Mouse (Mus musculus) 3134 (cell line): ENCODE measurements at regions not wholly inside any gene's neighbourhood (a gene's known extent, or its start where the extent isn't known, plus 50 kb on each side); places are given as distances from the start of the nearest gene placed in this dataset.

Experiments used
- DNase-seq: peaks from one replicate; pipeline ENCODE4 v3.0.0-alpha.2; 2011; ENCODE audit warnings: low spot score; ENCODE audit not compliant: insufficient read length; ENCODE audit errors: extremely low read depth

DNA sequence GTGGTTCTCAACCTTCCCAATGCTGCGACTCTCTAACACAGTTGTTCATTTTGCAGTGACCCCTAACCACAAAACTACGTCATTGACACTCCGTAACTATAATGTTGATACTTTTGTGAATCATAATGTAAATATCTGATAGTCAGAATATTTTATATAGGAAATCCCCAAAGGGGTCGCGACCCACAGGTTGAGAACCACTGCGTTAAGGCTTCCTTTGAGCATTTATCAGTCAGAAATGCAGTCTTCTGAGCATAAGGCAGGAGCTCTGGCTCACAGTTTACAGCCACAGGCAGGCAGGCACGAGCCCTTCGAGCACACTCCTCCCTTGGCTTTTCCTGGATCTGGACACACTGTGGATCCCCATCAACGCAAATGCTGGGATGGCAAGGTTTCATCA is 57.0 kb downstream of the Nxnl2 start:
- DNase-seq, result no peak

DNA sequence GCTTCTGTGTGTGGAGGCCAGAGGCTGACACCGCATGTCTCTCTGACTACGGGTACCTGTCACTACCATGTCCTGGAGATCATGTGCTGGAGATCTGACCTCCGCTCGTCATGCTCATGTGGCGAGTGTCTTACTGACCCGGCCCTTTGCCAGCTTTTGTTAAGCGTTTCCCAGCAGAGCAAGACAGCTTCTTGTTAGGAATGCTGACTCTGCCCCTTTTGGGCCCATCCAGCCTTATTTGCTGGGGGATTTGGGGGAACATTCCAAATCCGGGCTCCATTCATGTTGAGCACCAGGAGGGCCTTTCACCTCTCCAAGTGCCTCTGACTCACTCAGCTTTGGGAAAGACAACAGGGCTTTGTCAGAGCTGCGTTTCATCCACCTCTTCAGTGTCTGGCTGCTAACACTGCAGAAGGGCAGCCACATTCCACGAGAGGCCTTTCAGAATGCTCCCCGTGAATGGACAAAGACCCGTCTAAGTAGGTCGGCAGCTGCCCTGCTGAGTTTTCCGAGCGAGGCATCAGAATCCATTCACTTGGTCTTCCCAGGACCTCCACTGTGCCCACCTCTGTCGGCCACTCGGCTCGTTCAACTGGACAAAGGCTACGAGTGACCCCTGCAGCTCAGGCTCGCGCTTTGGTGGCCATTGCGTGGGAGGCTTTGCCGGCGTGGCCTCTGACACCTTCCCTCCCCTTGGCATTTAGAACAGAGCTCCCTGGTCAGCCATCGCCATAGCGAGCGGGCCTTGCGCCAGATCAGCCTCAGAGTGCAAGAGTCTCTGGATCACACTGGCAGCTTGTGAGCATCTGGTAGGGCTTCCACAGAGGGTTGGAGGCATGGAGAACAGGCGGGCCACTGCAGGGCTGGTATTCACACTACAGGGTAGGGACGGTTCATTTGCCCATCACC is 58.3 kb downstream of the Nxnl2 start:
- DNase-seq, result no peak

DNA sequence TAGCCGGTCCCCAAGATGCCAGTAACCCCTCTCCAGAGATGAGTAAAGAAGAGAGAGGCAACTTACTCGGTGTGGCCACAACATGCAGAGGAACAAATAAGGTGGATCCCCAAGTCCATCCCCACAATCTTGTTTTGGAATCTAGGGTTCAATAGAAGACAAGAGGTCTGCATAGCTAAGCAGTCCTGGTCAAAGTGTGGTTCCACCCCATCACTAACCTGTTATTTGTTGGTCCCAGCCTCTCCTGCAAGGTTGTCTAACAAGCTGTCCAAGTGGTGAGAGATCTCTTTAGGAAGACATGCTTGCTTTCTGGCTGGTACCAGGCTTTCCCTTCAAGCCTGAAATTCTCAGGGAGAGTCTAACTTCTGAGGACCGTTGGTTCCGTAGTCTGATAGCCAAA is 59.0 kb downstream of the Nxnl2 start:
- no peak for DNase-seq

DNA sequence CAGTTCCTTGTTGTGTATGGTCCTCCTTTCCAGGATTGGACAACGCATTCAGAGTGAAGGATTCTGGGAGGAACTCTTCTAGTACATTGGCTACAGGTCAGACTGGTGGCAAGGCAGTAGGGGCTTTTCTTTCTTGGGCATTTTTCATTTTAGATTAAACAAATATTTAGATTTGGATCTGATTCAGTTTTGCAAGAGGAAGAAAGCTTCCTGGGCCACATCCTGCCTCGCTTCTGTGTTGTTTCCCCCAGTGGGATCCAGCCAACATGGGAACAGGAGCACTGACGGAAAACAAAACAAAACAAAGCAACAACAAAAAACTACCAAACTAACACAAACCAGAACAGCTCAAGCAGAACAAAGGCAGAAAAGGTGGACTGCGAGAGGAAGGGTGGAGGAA is 60.8 kb downstream of the Nxnl2 start:
- no peak for DNase-seq

DNA sequence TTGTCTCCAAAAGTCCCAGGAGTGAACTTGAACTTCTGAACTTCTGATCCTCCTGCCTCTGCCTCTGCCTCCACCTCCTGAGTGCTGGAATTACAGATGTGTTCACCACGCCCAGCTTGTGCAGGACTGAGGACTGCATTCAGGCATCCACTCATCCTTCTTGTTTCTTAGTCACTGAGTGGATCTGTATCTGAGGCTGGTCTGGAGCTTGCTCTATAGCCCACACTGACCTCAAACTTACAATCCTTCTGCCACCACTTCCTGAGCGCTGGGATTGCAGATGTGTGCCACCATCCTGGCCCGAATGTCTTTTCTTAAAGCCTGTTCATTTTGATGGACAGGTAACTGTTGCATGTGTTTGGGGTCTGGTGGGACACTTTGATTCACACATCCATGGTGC is 76.6 kb downstream of the Nxnl2 start:
- DNase-seq, result no peak

DNA sequence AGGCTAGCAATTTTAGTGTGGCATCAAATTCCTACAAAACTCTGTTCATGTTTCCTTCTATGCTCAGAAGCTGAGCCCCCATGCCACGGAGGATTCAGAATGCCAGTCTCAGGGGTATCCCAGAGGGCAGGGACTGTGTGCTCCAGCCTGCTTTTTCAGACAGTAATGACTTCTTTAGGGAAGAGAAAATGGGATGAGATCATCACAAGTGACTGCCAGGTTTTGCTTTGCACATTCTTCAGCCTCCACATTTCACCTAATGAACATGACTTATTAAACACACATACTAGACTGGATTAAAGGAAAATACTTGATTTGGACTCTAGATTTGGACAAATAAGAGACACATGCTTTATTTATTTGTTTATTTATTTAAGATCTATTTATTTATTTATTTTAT is 82.5 kb downstream of the Nxnl2 start:
- DNase-seq, result no peak

DNA sequence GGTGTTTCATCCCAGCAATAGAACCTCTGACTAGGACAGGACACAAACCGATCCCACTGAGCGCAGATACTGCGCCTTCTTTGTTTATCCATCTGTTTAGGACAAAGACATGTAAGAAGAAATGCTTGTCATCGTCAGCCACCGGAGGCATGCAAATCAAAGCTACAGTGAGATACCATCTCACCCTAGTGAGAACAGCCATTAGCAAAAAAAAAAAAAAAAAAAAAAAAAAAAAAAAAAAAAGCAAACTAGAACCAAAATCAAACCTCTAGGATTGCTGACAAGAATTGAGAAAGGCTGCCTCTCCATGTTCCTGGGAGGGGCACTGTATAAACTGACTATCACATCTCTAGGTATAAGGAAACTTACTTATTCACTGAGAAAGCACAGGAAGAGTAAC is 84.9 kb downstream of the Nxnl2 start:
- DNase-seq, result no peak

DNA sequence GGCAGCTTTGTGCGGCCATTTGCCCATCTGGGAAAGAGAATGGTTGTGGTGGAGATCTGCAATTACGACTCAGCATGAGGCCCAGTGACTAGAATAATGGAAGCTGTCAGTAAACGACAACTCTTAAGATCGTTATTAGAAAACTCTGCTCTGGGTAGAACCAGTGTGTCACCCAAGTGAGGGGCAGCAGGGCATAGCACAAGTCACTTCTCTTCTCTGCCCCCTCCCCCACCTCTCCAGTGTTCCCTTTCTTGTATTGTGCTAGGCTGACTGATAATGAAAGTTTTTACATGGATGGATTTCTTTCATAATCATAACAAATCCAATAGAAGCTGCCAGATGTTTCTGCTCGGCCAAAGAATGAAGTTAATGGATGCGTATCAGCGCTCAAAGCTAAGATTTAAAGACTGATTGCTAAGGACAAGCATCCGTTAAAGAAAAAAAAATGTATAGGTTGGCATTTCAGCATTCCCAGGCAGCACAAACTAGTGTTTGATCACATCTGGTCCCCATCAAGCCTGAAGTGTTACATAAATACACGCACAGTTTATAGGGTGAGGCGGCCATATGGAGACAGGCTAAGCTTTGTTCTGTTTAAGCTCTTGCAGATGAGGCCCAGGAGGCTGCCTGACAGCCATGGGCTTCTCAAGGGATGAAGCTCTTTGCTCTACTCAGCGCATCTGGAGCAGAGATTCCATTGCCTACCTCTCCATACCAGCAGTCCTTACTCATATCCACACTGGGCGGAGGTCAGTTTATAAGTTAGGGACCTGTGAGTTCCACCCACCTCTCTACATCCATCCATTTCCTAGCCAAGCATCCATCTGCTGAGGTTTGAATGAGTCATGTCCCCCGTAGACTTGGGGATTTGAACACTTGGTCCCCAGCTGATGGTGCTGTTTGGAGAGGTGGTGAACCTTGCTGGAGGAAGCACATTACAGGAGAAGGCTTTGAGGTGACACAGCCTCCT is 88.2 kb downstream of the Nxnl2 start:
- DNase-seq, result no peak

DNA sequence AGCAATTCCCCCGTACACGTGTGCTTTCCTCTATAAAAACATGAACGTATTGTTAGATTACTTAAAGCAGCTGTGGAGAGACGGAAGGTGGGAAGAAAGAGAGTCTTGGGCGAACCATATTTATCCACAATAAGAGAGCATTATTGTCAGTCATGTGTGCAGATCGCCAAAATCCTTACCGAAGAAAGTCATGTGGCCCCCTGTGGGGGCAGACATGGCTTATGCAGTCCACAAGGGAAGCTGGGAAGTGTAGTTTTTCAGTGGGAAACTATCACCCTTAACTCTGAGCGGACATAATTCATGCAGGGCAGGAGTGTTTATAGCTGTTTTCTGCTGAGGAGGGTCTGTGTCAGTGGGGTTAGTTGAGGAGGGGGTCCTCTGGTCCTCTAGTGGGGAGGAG is 90.8 kb downstream of the Nxnl2 start:
- no peak for DNase-seq

DNA sequence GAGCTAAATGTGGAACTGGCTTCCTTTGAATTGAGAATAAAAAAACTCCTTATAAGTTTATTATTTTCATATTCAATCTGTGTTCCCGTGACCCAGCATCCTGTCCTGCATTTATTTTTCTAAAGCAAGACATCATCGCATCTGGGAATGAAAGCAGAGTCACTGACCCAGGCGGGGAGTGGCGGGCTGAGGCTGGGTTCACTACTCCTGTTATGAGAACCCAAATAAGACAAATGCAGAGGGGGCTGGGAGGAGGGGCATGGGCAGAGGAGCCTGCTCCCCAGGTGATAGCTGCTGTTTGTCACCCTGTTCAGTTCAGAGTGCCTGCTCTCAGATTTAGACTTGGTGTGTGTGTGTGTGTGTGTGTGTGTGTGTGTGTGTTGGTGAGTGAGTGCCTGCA is 102.0 kb downstream of the Nxnl2 start:
- no peak for DNase-seq

DNA sequence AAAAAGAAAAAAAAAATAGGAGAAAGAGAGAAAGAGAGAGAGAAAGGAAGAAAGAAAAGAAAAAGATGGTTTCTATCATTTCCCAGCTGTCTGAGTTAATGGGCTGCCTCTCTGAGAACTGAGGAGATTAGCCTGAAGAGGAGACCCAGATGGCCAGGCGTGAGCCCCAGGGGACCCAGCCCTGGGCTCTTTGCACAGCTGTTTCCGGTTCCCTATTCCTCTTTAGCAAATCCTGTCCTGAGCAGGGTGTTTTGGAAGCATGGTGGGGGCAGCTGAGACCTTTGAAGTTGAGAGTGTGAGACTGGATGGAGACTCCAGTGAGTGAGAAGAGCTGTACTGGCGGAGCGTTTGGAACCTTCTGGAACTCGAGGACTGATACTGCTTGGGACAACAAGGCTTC is 103.8 kb downstream of the Nxnl2 start:
- no peak for DNase-seq

DNA sequence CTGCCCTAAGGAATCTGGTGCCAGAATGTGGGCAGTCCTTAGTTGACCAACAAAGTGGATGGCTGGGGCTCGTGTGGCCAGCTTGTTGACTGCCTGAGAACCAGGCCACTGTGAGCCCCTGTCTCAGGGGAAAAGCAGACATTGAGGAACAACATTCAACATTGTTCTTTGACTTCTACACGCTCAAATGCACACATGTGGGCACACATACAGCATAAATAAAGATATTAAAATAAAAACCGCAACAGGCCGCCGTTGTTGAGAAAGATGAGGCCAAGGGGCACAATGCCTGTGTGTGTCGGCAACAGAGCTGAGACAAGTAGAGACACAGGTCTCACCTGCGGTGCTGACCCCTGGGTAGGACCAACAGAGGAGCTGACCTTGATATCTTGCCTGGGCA is 105.8 kb downstream of the Nxnl2 start:
- DNase-seq, result no peak

DNA sequence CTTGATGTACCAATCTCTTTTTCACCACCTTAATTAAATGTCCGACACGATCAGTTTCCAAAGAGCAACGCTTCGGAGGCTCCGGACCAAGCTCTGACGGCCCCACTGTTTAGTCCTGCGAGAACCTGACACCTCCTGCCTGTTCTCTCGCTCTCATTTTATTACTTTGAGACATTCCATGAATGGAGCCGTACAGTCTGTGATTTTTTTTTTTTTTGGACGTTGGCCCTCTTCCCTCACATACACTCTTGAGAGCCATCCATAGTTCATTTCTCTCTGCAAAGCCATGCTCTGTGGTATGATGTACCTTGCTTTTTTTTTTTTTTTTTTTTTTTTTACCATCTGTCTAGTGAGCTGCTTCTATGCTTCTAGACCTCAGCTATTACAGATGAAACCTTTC is 106.7 kb downstream of the Nxnl2 start:
- DNase-seq, result no peak

DNA sequence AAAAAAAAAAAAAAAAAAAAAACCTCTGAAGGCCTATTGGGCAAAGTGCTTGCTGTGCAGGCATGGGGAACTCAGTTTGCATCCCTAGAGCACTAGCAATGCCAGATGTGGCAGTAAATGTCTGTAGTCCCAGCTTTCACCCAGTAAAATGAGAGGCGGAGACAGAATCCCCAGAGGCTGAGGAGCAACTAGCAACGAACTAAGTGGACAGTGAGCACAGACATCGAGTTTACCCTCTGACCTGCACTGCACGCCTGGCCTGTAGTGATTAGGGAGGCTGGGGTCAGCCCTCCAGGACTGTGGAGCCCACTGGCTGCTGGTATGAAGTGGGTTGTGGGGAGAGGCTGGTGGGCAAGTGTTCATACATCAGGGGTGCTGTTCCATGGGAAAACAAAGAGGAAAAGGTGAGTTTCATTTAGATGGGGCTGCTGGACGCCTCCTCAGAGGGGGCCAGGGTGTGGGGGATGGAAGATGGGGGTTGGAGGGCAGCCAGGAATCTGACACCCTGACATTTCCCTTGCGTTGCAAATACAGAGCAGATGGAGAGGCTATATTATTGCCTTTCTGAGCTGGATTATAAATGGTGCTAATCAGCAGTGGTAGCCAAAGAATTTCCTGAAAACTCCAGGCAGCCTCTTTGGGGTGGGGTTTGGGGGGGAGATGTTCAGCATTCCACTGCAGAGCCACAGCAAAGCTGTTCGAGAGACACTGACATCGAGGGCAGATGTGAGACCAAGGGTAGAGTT is 109.0 kb downstream of the Nxnl2 start:
- DNase-seq, result no peak

DNA sequence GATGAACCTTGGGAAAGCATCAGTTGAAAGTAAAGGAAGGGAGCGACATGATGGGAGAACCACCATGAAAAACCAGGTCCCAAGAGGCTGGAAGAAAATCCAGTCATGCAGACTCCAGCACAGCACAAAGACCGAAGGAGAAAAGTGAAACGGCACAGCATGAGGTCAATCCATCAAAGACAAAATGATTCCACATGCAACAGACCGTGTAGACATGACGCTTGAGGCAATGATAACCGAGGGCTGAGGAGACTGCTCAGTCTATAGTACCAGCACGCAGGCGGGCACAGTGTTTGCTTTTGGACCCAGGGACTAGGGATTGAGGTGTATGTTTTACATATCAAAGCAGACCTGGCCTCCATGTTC is 109.5 kb downstream of the Nxnl2 start:
- DNase-seq, result no peak

DNA sequence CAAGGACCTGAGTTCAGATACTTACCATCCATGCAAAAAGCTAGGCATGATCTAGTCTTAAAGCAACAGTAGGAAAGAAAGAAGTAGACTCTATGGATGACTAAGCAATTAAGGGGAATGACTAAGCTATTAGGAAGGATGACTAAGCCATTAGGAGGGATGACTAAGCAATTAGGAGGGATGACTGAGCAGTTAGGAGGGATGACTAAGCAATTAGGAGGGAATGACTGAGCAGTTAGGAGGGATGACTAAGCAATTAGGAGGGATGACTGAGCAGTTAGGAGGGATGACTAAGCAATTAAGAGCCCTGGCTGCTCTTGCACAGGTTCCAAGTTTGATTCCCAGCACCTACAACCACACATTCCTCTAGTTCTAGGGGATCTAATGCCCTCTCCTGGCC is 113.9 kb downstream of the Nxnl2 start:
- DNase-seq, result no peak

DNA sequence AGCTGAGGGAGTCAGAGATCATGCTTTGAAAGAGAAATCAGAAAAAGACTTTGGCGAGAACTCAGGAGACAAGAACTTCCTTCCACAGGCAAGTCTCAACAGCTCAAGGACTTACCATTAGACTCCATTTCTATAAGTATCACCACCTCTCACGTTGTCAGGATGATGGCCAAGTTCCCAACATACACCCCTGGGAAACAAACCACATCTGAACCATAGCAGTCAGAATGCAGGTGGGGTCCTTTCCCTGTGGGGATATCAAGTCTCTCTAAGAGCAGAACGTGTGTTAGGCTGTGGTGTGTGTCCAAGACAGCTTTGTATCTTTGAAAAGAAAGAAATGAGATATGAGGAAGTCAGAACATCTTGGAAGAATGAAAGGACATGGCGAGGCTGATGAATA is 118.6 kb downstream of the Nxnl2 start:
- no peak for DNase-seq

DNA sequence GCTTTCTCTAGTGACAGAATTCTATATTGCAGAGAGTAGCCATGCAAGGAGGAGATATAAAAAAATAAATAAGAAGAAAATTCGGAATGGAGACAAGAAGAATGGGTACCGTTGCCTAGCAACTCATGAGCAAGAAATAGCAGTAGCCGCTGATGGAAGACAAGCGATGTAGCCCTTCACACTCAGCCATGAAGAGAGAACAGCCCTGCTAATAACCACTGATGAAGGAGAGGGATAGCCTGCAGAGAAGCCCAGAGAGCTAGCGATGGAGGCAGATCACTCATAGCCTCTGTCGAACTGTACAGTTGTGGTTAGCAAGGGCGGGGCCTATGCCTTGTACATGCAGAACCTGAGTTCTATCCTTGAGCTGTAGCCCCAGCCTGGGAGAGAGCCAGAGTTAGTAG is 118.4 kb upstream of the S1pr3 start:
- no peak for DNase-seq

DNA sequence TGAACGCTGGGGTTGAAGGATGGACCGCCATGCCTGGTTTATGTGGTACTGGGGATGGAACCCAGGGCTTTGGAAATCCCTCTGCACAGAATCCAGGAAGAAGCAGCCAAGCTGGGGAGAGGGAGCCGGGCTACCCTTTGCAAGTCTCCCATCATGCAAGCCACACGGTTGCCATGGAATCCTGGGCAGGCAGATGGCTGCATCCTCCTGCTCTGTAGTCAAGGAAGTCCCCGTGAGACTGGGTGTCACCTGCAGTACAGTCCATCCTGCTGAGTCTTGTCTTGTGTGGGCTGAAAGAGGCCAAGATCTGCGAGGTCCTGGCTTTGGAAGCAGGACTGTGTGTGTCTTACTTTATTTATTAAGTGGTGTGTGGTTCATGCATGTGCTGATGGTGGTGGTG is 117.5 kb upstream of the S1pr3 start:
- DNase-seq, result no peak

DNA sequence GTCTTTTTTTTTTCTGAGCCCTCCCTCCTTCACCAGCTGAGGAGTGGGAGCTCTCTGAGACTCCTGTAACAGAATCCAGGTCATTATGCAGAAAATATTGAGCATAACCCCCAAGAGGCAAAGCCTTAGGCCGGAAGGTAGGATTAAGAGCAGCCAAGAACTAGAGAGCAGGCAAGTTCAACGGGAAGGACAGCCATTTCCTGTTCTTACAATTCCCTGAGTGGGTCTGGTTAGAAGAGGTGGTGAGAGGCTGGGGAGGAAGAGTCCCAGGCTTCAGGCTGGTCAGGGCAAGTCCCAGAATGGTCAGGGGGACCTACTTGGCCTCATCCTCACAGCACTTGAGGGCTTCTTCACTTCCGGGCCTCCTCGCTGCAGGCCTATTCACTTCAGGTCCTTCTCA is 115.4 kb upstream of the S1pr3 start:
- DNase-seq, result no peak

DNA sequence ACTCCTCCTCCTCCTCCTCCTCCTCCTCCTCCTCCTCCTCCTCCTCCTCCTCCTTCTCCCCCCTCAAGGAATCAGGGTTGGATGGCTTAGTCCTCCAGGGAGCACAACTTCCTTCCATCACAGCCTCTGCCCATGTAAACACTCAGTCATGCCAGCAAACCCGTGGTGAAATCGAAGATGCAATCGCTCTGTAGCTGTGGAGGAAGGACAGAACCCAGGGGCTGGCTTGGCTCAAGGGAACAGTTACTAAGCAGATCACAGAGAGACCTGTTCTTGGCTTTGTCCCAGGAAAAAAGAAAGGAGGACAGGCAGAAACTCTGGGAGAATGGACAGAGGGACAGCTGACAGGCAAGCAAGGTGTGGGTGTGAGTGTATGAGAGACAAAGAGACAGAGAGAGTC is 112.6 kb upstream of the S1pr3 start:
- DNase-seq, result no peak
